Mouse (Mus musculus): ENCODE data around the gene Papss1.

GRCm38 (mm10) chr3:131564430-131565256 lies at the start of gene Papss1:
- TF ChIP-seq USF1 (IDR thresholded peaks at IDR 0.05; ENCODE audit: low read depth) (no peak), POLR2A (IDR thresholded peaks at IDR 0.05; ENCODE audit: insufficient read length, low read depth) (peak; percentile 98), TCF12 (IDR thresholded peaks at IDR 0.05; ENCODE audit: insufficient read depth, poor library complexity, severe bottlenecking) (no peak), POLR2AphosphoS2 (IDR thresholded peaks at IDR 0.05; ENCODE audit: insufficient read length, low read depth) (peak; percentile 98), MYOG (IDR thresholded peaks at IDR 0.05; ENCODE audit: control insufficient read depth in 1 of 3, insufficient read depth in 1 of 3, insufficient read length in 2 of 3, low read depth in 2 of 3) (no peak), TCF3 (IDR thresholded peaks at IDR 0.05; ENCODE audit: insufficient read length, low read depth) (no peak)

Measured in myocyte (in vitro differentiated cells).